In genomic region chr1:63614594-63614993, GRCm38 (mm10) we compare ENCODE assay signal across 10 mouse cellular contexts. TPM values are rescaled to one million over a fixed set of nuclear protein-coding genes. Genes with fewer than 3 reads are reported as not detected.
A peak's percentile ranks its signal among the peaks of the same experiment; 100 is the strongest.
DNase-seq lines count a peak whose midpoint lies in the region; ATAC-seq and TF ChIP-seq lines count a peak whose summit lies in the region.
"Had no signal": no experiment of that assay in that cellular context is flagged by ENCODE, and none has a peak within 500 bp of the region (broad histone marks: within the 10 kb centered on the region; RNA-seq: fewer than 3 reads in every experiment).

No protein-coding gene starts in this region.

- no peak overlapping the region for H3K9ac ChIP-seq in heart, embryonic 11.5 days (ENCODE audit: low read depth, low read length)
- H3K9ac ChIP-seq in ES-E14 (ENCODE audit: insufficient read depth, low read depth, low read length, poor library complexity, severe bottlenecking) = no peak overlapping the region
- H3K9ac ChIP-seq: heart, embryonic 15.5 days had no signal

- H3K4me3 ChIP-seq in heart, embryonic 11.5 days (ENCODE audit: low read depth, low read length) = no peak overlapping the region
- H3K4me3 ChIP-seq in ES-E14 (ENCODE audit: insufficient read depth in 1 of 2, low read depth in 1 of 2, low read length in 2 of 2, poor library complexity in 1 of 2, severe bottlenecking in 1 of 2) = peak overlapping the region; percentile 33 to 62
- H3K4me3 ChIP-seq: heart, embryonic 15.5 days had no signal

- H3K27me3 ChIP-seq in heart, embryonic 11.5 days (ENCODE audit: control insufficient read depth, insufficient read depth, low read length) = peaks cover 4% of the 10 kb centered on the region; the same call in 1 of the 2 replicates

- H3K9me3 ChIP-seq in heart, embryonic 11.5 days (replicated peaks; ENCODE audit: control insufficient read depth, low read length) = no peaks in the 10 kb centered on the region
- H3K9me3 ChIP-seq in ES-E14 (ENCODE audit: control insufficient read depth, insufficient read depth, low read depth, low read length) = 0 out of 2 replicates have a peak, but pooled peaks cover 1% of the 10 kb centered on the region
- H3K9me3 ChIP-seq: heart, embryonic 15.5 days had no signal

- peak; percentile 50 to 66 for DNase-seq in heart, postnatal 14 days
- DNase-seq in ES-E14 (ENCODE audit: low read depth, low spot score) = peak; percentile 63
- peak; percentile 62 for DNase-seq in embryo, embryonic 9.5 days (ENCODE audit: extremely low spot score)
- DNase-seq in kidney, postnatal 36 days = peak; percentile 3 to 76
- peak; percentile 60 for DNase-seq in ovary, postnatal 14 days (ENCODE audit: low spot score)
- no peak for DNase-seq in layer of hippocampus, postnatal 14 days (ENCODE audit: low spot score in 2 of 2)

- in situ Hi-C loops in ES-E14 (cut with MboI; ENCODE audit: low sequenced_read_pairs in 2 of 2, unreplicated experiment in 2 of 2) = no loop called here

- no peak overlapping the region for H3K4me2 ChIP-seq in heart, embryonic 11.5 days
- H3K4me2 ChIP-seq: heart, embryonic 15.5 days had no signal

- ATAC-seq in heart, embryonic 11.5 days (replicated peaks; ENCODE audit: insufficient number of reproducible peaks, low FRiP score, low TSS enrichment) = no peak
- ATAC-seq in megakaryocyte progenitor cell, adult 5-6 weeks (replicated peaks; ENCODE audit: poor library complexity) = no peak
- ATAC-seq: Patski had no signal

- no peaks in the 10 kb centered on the region for H3K36me3 ChIP-seq in heart, embryonic 11.5 days (ENCODE audit: control insufficient read depth, insufficient read depth, low read length)
- H3K36me3 ChIP-seq in ES-E14 (ENCODE audit: control insufficient read depth, insufficient read depth, low read length, poor library complexity, severe bottlenecking) = no peaks in the 10 kb centered on the region
- H3K36me3 ChIP-seq: heart, embryonic 15.5 days had no signal

- under 1% methylated on average over 11 of the region's 11 CpGs for WGBS in heart, embryonic 11.5 days (ENCODE audit: insufficient replicate concordance)

- H3K27ac ChIP-seq in heart, embryonic 11.5 days (ENCODE audit: low read depth, low read length) = no peak overlapping the region
- no peak overlapping the region for H3K27ac ChIP-seq in ES-E14 (ENCODE audit: insufficient read depth, low read depth, low read length, poor library complexity, severe bottlenecking)
- H3K27ac ChIP-seq: heart, embryonic 15.5 days had no signal

- no peaks in the 10 kb centered on the region for H3K4me1 ChIP-seq in heart, embryonic 11.5 days (ENCODE audit: control insufficient read depth, insufficient read depth, low read length)
- 0 out of 4 replicates have a peak, but pooled peaks cover 0 to 1% of the 10 kb centered on the region in 2 experiments for H3K4me1 ChIP-seq in ES-E14 (ENCODE audit: control insufficient read depth in 2 of 2, insufficient read depth in 2 of 2, low read length in 2 of 2, poor library complexity in 1 of 2)
- H3K4me1 ChIP-seq: heart, embryonic 15.5 days had no signal

- intact Hi-C loops in heart, postnatal 14 days (cut with DNase I) = no loop called here

TF ChIP-seq in ES-E14, 5 proteins besides CTCF, POLR2A, EP300 and RAD21:
- TF ChIP-seq HCFC1 (IDR thresholded peaks at IDR 0.05; ENCODE audit: borderline replicate concordance, insufficient read depth, low read length) (no peak), CHD2 (IDR thresholded peaks at IDR 0.05; ENCODE audit: low read depth, low read length) (no peak), ZC3H11A (IDR thresholded peaks at IDR 0.05; ENCODE audit: borderline replicate concordance, low read depth, low read length) (no peak), ZNF384 (IDR thresholded peaks at IDR 0.05; ENCODE audit: low read depth, low read length) (no peak), MAFK (IDR thresholded peaks at IDR 0.05; ENCODE audit: insufficient read depth, low read depth, low read length) (no peak)

RNA-seq across cellular contexts. Expression of gene Gm39653, which starts 1.2 kb away (rescaled TPM):
- not detected for total RNA-seq in heart, postnatal 14 days (2021)
- not detected in 2 replicates for polyA plus RNA-seq in heart, embryonic 11.5 days (2014; fragmentation: Nextera tagmentation; extraction: Ambion mirVana)
- total RNA-seq in ES-E14 (2012; rRNA removed) = not detected in 2 replicates
- not detected in 2 replicates for total RNA-seq in megakaryocyte progenitor cell, adult 5-6 weeks (2015)
- not detected in 2 replicates for total RNA-seq in megakaryocyte progenitor cell, adult 5-6 weeks (2017)
- not detected for total RNA-seq in layer of hippocampus, postnatal 14 days (2021)
- polyA plus RNA-seq: heart, embryonic 15.5 days; Patski had no signal

Comparison
In these comparisons a context has a peak if more than half of its experiments do, and no peak if none do; other contexts are left out.
1. DNase-seq: peak in heart, postnatal 14 days (2 of 2), ES-E14 (single experiment), embryo, embryonic 9.5 days (single experiment), kidney, postnatal 36 days (2 of 2) and ovary, postnatal 14 days (single experiment); none in layer of hippocampus, postnatal 14 days (0 of 2).